Mouse (Mus musculus) liver, adult 2 months (tissue): ENCODE data around the gene Uggt1. TPM values are rescaled to one million over a fixed set of nuclear protein-coding genes. Genes with fewer than 3 reads are reported as not detected.

Experiments used
- DNase-seq: peaks from one replicate; pipeline ENCODE4 v3.0.0-alpha.2; 2011; ENCODE audit warnings: low read depth, low spot score; ENCODE audit errors: extremely low read depth
- H3K27ac ChIP-seq: fragments of 200-500 bp; replicated peaks from 2 replicates; pipeline ENCODE4 v1.5.1; 2012; ENCODE audit warnings: low read depth, mild to moderate bottlenecking, control low read depth, inconsistent platforms, low read length; ENCODE audit not compliant: insufficient read depth
- H3K27me3 ChIP-seq: fragments of 200-500 bp; 2 replicates; pipeline ENCODE4 v1.6.1; 2012; ENCODE audit warnings: mild to moderate bottlenecking, moderate library complexity, low read length, inconsistent platforms; ENCODE audit not compliant: control insufficient read depth, insufficient read depth
- H3K36me3 ChIP-seq: fragments of 200-500 bp; 2 replicates; pipeline ENCODE4 v1.6.1; 2012; ENCODE audit warnings: low read length, inconsistent platforms; ENCODE audit not compliant: control insufficient read depth, insufficient read depth
- H3K4me1 ChIP-seq: fragments of 200-500 bp; 2 replicates; pipeline ENCODE4 v1.6.1; 2011; ENCODE audit warnings: low read length; ENCODE audit not compliant: control insufficient read depth, insufficient read depth
- H3K4me3 ChIP-seq: fragments of 200-500 bp; 2 replicates; pipeline ENCODE4 v1.5.1; 2011; ENCODE audit warnings: low read depth, mild to moderate bottlenecking, control low read depth, low read length, moderate library complexity; ENCODE audit not compliant: insufficient read depth
- H3K79me2 ChIP-seq: fragments of 200-500 bp; 2 replicates; pipeline ENCODE4 v1.6.1; 2012; ENCODE audit warnings: inconsistent platforms, mild to moderate bottlenecking, low read length, moderate library complexity; ENCODE audit not compliant: control insufficient read depth, insufficient read depth
- H3K9ac ChIP-seq: fragments of 200-500 bp; 2 replicates; pipeline ENCODE4 v1.6.1; 2012; ENCODE audit warnings: low read depth, mild to moderate bottlenecking, control low read depth, inconsistent platforms, low read length
- CTCF ChIP-seq: fragments of 200-500 bp; IDR thresholded peaks from 2 replicates; pipeline ENCODE4 v1.5.1; 2011; ENCODE audit warnings: low read depth, low read length, control low read depth
- POLR2A ChIP-seq: fragments of 200-500 bp; IDR thresholded peaks from 2 replicates; pipeline ENCODE4 v1.6.1; 2011; ENCODE audit warnings: low read length, control low read depth; ENCODE audit not compliant: insufficient read depth; ENCODE audit errors: extremely low read depth
- WGBS: fragments of 180-500 bp; shearing (Covaris S2); methylation state at CpG from one replicate; pipeline ENCODE4 v1.1.7; 2018; 5-methylcytosine and 5-hydroxymethylcytosine counted together
- polyA plus RNA-seq: library from polyadenylated mRNA; depleted of rRNA; stranded (reverse); fragments of >200 nt; gene quantifications from 2 replicates; pipeline ENCODE4 v1.2.3, GENCODE M21; 2012
- total RNA-seq: library from RNA; depleted of rRNA; stranded (reverse); fragments of >200 nt; gene quantifications from 2 replicates; pipeline ENCODE4 v1.2.3, GENCODE M21; 2014

Uggt1 gene
- total and polyA plus RNA-seq, 2 experiments, result 11.6 to 44.5 TPM

GRCm38 (mm10) chr1:36233218-36233617 lies 11.3 kb downstream of the Uggt1 start:
- no peak for DNase-seq
- no peak overlapping the region for H3K4me3 ChIP-seq
- TF ChIP-seq POLR2A (no peak), CTCF (no peak)
- no peak overlapping the region for H3K27ac ChIP-seq
- 74% methylated on average over 6 of the region's 6 CpGs for WGBS
- H3K27me3 ChIP-seq, result no peaks in the 10 kb centered on the region
- peaks cover 19% of the 10 kb centered on the region; the same call in 1 of the 2 replicates for H3K79me2 ChIP-seq
- H3K4me1 ChIP-seq, result no peaks in the 10 kb centered on the region; the same call in 1 of the 2 replicates
- H3K36me3 ChIP-seq, result peaks cover 28% of the 10 kb centered on the region
- no peak overlapping the region for H3K9ac ChIP-seq

- H3K79me2 ChIP-seq, result peaks cover 7% of the 10 kb centered on the region; the same call in 1 of the 2 replicates
- H3K4me1 ChIP-seq, result no peaks in the 10 kb centered on the region; the same call in 1 of the 2 replicates
- no peaks in the 10 kb centered on the region for H3K27me3 ChIP-seq
- no peak overlapping the region for H3K4me3 ChIP-seq
- WGBS, result 88% methylated on average over 7 of the region's 7 CpGs
- H3K9ac ChIP-seq, result no peak overlapping the region
- no peak for TF ChIP-seq POLR2A
- no peak for TF ChIP-seq CTCF
- peaks cover 42% of the 10 kb centered on the region for H3K36me3 ChIP-seq
- H3K27ac ChIP-seq, result no peak overlapping the region
- no peak for DNase-seq
Measured at GRCm38 (mm10) chr1:36230919-36231705, 13.4 kb downstream of the Uggt1 start.

- WGBS, result 68% methylated on average over 9 of the region's 9 CpGs
- peaks cover 51% of the 10 kb centered on the region for H3K36me3 ChIP-seq
- peak; percentile 14 for DNase-seq
Measured at GRCm38 (mm10) chr1:36228461-36228860, 16.1 kb downstream of the Uggt1 start.

GRCm38 (mm10) chr1:36224648-36225047 lies 19.9 kb downstream of the Uggt1 start:
- Histone ChIP-seq H3K9ac (no peak overlapping the region), H3K27ac (no peak overlapping the region), H3K4me3 (no peak overlapping the region), H3K27me3 (no peaks in the 10 kb centered on the region), H3K36me3 (peaks cover 50% of the 10 kb centered on the region), H3K4me1 (no peaks in the 10 kb centered on the region), H3K79me2 (peaks cover 7% of the 10 kb centered on the region)
- no peak for DNase-seq
- TF ChIP-seq POLR2A (no peak), CTCF (no peak)
- WGBS, result 88% methylated on average over 3 of the region's 3 CpGs

More at GRCm38 (mm10) chr1:36228461-36228860, 16.1 kb downstream of the Uggt1 start:
- no peak overlapping the region for H3K27ac ChIP-seq
- H3K4me1 ChIP-seq, result no peaks in the 10 kb centered on the region
- no peak for TF ChIP-seq POLR2A
- TF ChIP-seq CTCF, result no peak
- no peak overlapping the region for H3K9ac ChIP-seq
- peaks cover 3% of the 10 kb centered on the region; the same call in 1 of the 2 replicates for H3K79me2 ChIP-seq
- H3K4me3 ChIP-seq, result no peak overlapping the region
- H3K27me3 ChIP-seq, result no peaks in the 10 kb centered on the region

GRCm38 (mm10) chr1:36214324-36214723 lies 30.2 kb downstream of the Uggt1 start:
- TF ChIP-seq POLR2A, result no peak
- no peak for TF ChIP-seq CTCF
- Histone ChIP-seq H3K79me2 (no peaks in the 10 kb centered on the region; the same call in 1 of the 2 replicates), H3K27me3 (no peaks in the 10 kb centered on the region), H3K4me1 (no peaks in the 10 kb centered on the region), H3K27ac (no peak overlapping the region), H3K36me3 (peaks cover 40% of the 10 kb centered on the region), H3K4me3 (no peak overlapping the region), H3K9ac (no peak overlapping the region)
- DNase-seq, result no peak
- WGBS, result 95% methylated on average over 4 of the region's 4 CpGs

GRCm38 (mm10) chr1:36201739-36202138 lies 42.8 kb downstream of the Uggt1 start:
- peaks cover 52% of the 10 kb centered on the region for H3K36me3 ChIP-seq
- H3K9ac ChIP-seq, result no peak overlapping the region
- H3K79me2 ChIP-seq, result no peaks in the 10 kb centered on the region
- no peaks in the 10 kb centered on the region for H3K27me3 ChIP-seq
- no peak overlapping the region for H3K27ac ChIP-seq
- 95% methylated on average over 12 of the region's 12 CpGs for WGBS
- H3K4me1 ChIP-seq, result no peaks in the 10 kb centered on the region
- H3K4me3 ChIP-seq, result no peak overlapping the region
- no peak for DNase-seq
- TF ChIP-seq CTCF (no peak), POLR2A (no peak)
